Mouse (Mus musculus) liver, embryonic 14.5 days (tissue): ENCODE results near the gene Xpo4. TPM values are rescaled to one million over a fixed set of nuclear protein-coding genes. Genes with fewer than 3 reads are reported as not detected.

Experiments used
- ATAC-seq: fragments of 200-750 bp; cut with Nextera tagmentation; 2 replicates; pipeline ENCODE4 v1.8.0; 2017; ENCODE audit warnings: moderate number of reproducible peaks, mild to moderate bottlenecking, moderate library complexity; ENCODE audit not compliant: insufficient read depth
- DNase-seq, 3 experiments: peaks; one replicate each; pipeline ENCODE4 v3.0.0-alpha.2; 2012 to 2013; ENCODE audit warnings: low read depth in 3 of 3, low spot score in 3 of 3
- H3K27ac ChIP-seq: fragments of 300-500 bp; sonication (generic); 2 replicates; pipeline ENCODE4 v1.5.1; 2014; ENCODE audit warnings: moderate library complexity, mild to moderate bottlenecking, control low read depth, inconsistent platforms
- H3K27me3 ChIP-seq: fragments of 300-500 bp; sonication (generic); 2 replicates; pipeline ENCODE4 v1.6.1; 2014; ENCODE audit warnings: mild to moderate bottlenecking, low read length, moderate library complexity; ENCODE audit not compliant: control insufficient read depth, insufficient read depth
- H3K36me3 ChIP-seq: fragments of 300-500 bp; sonication (generic); replicated peaks from 2 replicates; pipeline ENCODE4 v1.6.1; 2014; ENCODE audit warnings: low read depth; ENCODE audit not compliant: control insufficient read depth, insufficient read depth
- H3K4me1 ChIP-seq, 2 experiments: fragments of 200-500 bp in 1 of 2; fragments of 300-500 bp in 1 of 2; sonication (generic) in 1 of 2; replicated peaks; 2 replicates each; pipeline ENCODE4 v1.6.1; 2012 to 2014; ENCODE audit warnings: antibody characterized with exemption in 1 of 2, inconsistent platforms in 1 of 2, low read length in 1 of 2; ENCODE audit not compliant: control insufficient read depth in 2 of 2, insufficient read depth in 2 of 2
- H3K4me2 ChIP-seq: fragments of 300-500 bp; sonication (generic); 2 replicates; pipeline ENCODE4 v1.6.1; 2014; ENCODE audit warnings: low read depth, mild to moderate bottlenecking, control low read depth, moderate library complexity
- H3K4me3 ChIP-seq, 2 experiments: fragments of 200-500 bp in 1 of 2; fragments of 300-500 bp in 1 of 2; sonication (generic) in 1 of 2; 2 replicates each; pipeline ENCODE4 v1.5.1; 2012 to 2014; ENCODE audit warnings: low read depth in 2 of 2, low read length in 2 of 2, mild to moderate bottlenecking in 2 of 2, control low read depth in 1 of 2, inconsistent platforms in 1 of 2, moderate library complexity in 1 of 2; ENCODE audit not compliant: insufficient read depth in 1 of 2
- H3K9ac ChIP-seq: fragments of 300-500 bp; sonication (generic); replicated peaks from 2 replicates; pipeline ENCODE4 v1.6.1; 2014; ENCODE audit warnings: mild to moderate bottlenecking, control low read depth, moderate library complexity
- H3K9me3 ChIP-seq: fragments of 300-500 bp; sonication (generic); 2 replicates; pipeline ENCODE4 v1.6.1; 2016; ENCODE audit warnings: low read length, mixed read lengths; ENCODE audit not compliant: control insufficient read depth
- CTCF ChIP-seq: IDR thresholded peaks from 2 replicates; pipeline ENCODE4 v1.5.1; 2016; ENCODE audit warnings: antibody characterized with exemption, low read depth, control low read depth
- EP300 ChIP-seq: IDR thresholded peaks from 2 replicates; pipeline ENCODE4 v1.6.1; 2016; ENCODE audit warnings: antibody characterized with exemption, low read depth
- WGBS: fragments of 180-500 bp; shearing (Covaris S2); extraction: QIAGEN DNeasy Blood & Tissue Kit; methylation state at CpG from one replicate; pipeline ENCODE4 v1.1.7; 2014; ENCODE audit not compliant: insufficient replicate concordance; 5-methylcytosine and 5-hydroxymethylcytosine counted together
- polyA plus RNA-seq, 2 experiments: library from polyadenylated mRNA; depleted of rRNA in 1 of 2; stranded (reverse) in 1 of 2; unstranded in 1 of 2; fragments of >200 nt; fragmentation: Nextera tagmentation in 1 of 2; extraction: Ambion mirVana in 1 of 2; gene quantifications; 2 replicates each; pipeline versions ENCODE4 v1.2.1 to v1.2.3; 2012 to 2014

The Xpo4 gene
- polyA plus RNA-seq, 2 experiments = 6.8 to 14.5 TPM

GRCm38 (mm10) chr14:57629595-57629994 is 35.6 kb downstream of the Xpo4 start:
- H3K27ac ChIP-seq = no peak overlapping the region
- H3K36me3 ChIP-seq = peaks cover 23% of the 10 kb centered on the region
- H3K4me2 ChIP-seq = no peak overlapping the region
- no peak overlapping the region for H3K4me3 ChIP-seq
- ATAC-seq (no peak), DNase-seq (no peak)
- H3K9ac ChIP-seq = no peak overlapping the region
- H3K27me3 ChIP-seq = no peaks in the 10 kb centered on the region
- WGBS = 80% methylated on average over 4 of the region's 4 CpGs
- TF ChIP-seq EP300 (no peak), CTCF (no peak)
- H3K4me1 ChIP-seq = no peaks in the 10 kb centered on the region
- H3K9me3 ChIP-seq = no peaks in the 10 kb centered on the region

GRCm38 (mm10) chr14:57622934-57623333 is 42.3 kb downstream of the Xpo4 start:
- TF ChIP-seq EP300 (peak; percentile 36; the same call in 1 of the 2 replicates), CTCF (no peak)
- no peak overlapping the region for H3K4me3 ChIP-seq
- H3K9ac ChIP-seq = no peak overlapping the region
- H3K36me3 ChIP-seq = peaks cover 17% of the 10 kb centered on the region
- DNase-seq = peak; percentile 11 to 30 (median 26)
- no peaks in the 10 kb centered on the region for H3K9me3 ChIP-seq
- H3K27ac ChIP-seq = no peak overlapping the region
- H3K4me1 ChIP-seq = peaks cover 0 to 3% of the 10 kb centered on the region in 2 experiments; a peak in 2 of 4 replicates
- no peak overlapping the region for H3K4me2 ChIP-seq
- ATAC-seq = peak; percentile 68
- H3K27me3 ChIP-seq = no peaks in the 10 kb centered on the region
- WGBS = 45% methylated on average over 3 of the region's 3 CpGs

GRCm38 (mm10) chr14:57621699-57622098 is 43.5 kb downstream of the Xpo4 start:
- no peak overlapping the region for H3K4me3 ChIP-seq
- H3K9ac ChIP-seq = no peak overlapping the region
- H3K9me3 ChIP-seq = no peaks in the 10 kb centered on the region
- ATAC-seq = no peak
- peaks cover 14% of the 10 kb centered on the region for H3K36me3 ChIP-seq
- TF ChIP-seq CTCF (no peak), EP300 (no peak)
- WGBS = 87% methylated on average over 4 of the region's 4 CpGs
- no peaks in the 10 kb centered on the region for H3K27me3 ChIP-seq
- no peak overlapping the region for H3K27ac ChIP-seq
- DNase-seq = no peak
- no peak overlapping the region for H3K4me2 ChIP-seq
- H3K4me1 ChIP-seq = peaks cover 0 to 3% of the 10 kb centered on the region in 2 experiments; a peak in 2 of 4 replicates

GRCm38 (mm10) chr14:57620598-57621236 is 44.5 kb downstream of the Xpo4 start:
- no peaks in the 10 kb centered on the region for H3K9me3 ChIP-seq
- no peak overlapping the region for H3K9ac ChIP-seq
- no peak overlapping the region for H3K4me3 ChIP-seq
- peaks cover 9% of the 10 kb centered on the region for H3K36me3 ChIP-seq
- H3K27me3 ChIP-seq = no peaks in the 10 kb centered on the region
- DNase-seq (no peak), ATAC-seq (no peak)
- WGBS = 65% methylated on average over 4 of the region's 4 CpGs
- no peak for TF ChIP-seq CTCF
- TF ChIP-seq EP300 = no peak
- H3K4me2 ChIP-seq = no peak overlapping the region
- H3K4me1 ChIP-seq = peaks cover 0 to 3% of the 10 kb centered on the region in 2 experiments; a peak in 2 of 4 replicates
- no peak overlapping the region for H3K27ac ChIP-seq

GRCm38 (mm10) chr14:57619487-57619886 is 45.7 kb downstream of the Xpo4 start:
- H3K9me3 ChIP-seq = no peaks in the 10 kb centered on the region
- TF ChIP-seq EP300 (no peak), CTCF (peak; percentile 55)
- H3K4me3 ChIP-seq = no peak overlapping the region
- DNase-seq (peak; percentile 6 to 39 (median 24)), ATAC-seq (no peak)
- H3K4me2 ChIP-seq = no peak overlapping the region
- H3K27ac ChIP-seq = no peak overlapping the region
- no peak overlapping the region for H3K9ac ChIP-seq
- 48% methylated on average over 2 of the region's 2 CpGs for whole genome bisulfite sequencing
- H3K4me1 ChIP-seq = peaks cover 0 to 3% of the 10 kb centered on the region in 2 experiments; a peak in 2 of 4 replicates
- no peaks in the 10 kb centered on the region for H3K27me3 ChIP-seq
- H3K36me3 ChIP-seq = peaks cover 7% of the 10 kb centered on the region
